Mouse (Mus musculus) gastrocnemius, adult 2 months (tissue): ENCODE measurements around the gene Fosl2. TPM values are rescaled to one million over a fixed set of nuclear protein-coding genes. Genes with fewer than 3 reads are reported as not detected.
A peak's percentile ranks its signal among the peaks of the same experiment; 100 is the strongest.

Experiments
- DNase-seq: peaks from one replicate; pipeline ENCODE4 v3.0.0; 2022
- H3K27ac ChIP-seq: fragments of 200-600 bp; 2 replicates; pipeline ENCODE4 v1.8.1; 2022; ENCODE audit warnings: mild to moderate bottlenecking
- H3K4me3 ChIP-seq: fragments of 200-600 bp; 2 replicates; pipeline ENCODE4 v1.8.1; 2022; ENCODE audit warnings: mild to moderate bottlenecking, moderate library complexity
- CTCF ChIP-seq: fragments of 200-600 bp; IDR thresholded peaks from 2 replicates; pipeline ENCODE4 v1.8.1; 2022; ENCODE audit warnings: antibody characterized with exemption, mild to moderate bottlenecking, moderate library complexity
- intact Hi-C: fragments of 180-260 bp; cut with DNase I; formaldehyde crosslinking; loops from one replicate; pipeline ENCODE4 v1.15.1; 2025
- total RNA-seq, 2 experiments: library from RNA; stranded (reverse); gene quantifications; 2 replicates each; pipeline ENCODE4 v1.2.3; 2021

Fosl2 gene
- total RNA-seq, 2 experiments from 2014 or later: 12.8 to 14.9 TPM

GRCm38 (mm10) chr5:32195857-32196609 is 60.4 kb downstream of the Fosl2 start:
- no peak for TF ChIP-seq CTCF
- intact Hi-C loops: loop anchor here (2.0 to 5.0 kb wide), 3 partner anchors 39 to 599 kb away; partner anchors contain the start of genes Babam2, Mrpl33 and Rbks
- no peak for DNase-seq
- no peak overlapping the region for H3K27ac ChIP-seq
- no peak overlapping the region for H3K4me3 ChIP-seq

- intact Hi-C loops: loop anchor here (1.0 to 5.0 kb wide), 5 partner anchors 40 to 634 kb away; partner anchors contain the start of genes Babam2, Mrpl33 and Rbks
- peak; percentile 98 for TF ChIP-seq CTCF
- H3K27ac ChIP-seq: peak overlapping the region; percentile 46; the same call in 1 of the 2 replicates
Observed at GRCm38 (mm10) chr5:32197698-32198097, 62.1 kb downstream of the Fosl2 start.

GRCm38 (mm10) chr5:32199136-32199535 is 63.5 kb downstream of the Fosl2 start:
- intact Hi-C loops: loop anchor here (2.0 to 5.0 kb wide), 3 partner anchors 42 to 502 kb away; partner anchors contain the start of genes Babam2 and Rbks
- no peak overlapping the region for H3K4me3 ChIP-seq
- H3K27ac ChIP-seq: no peak overlapping the region
- TF ChIP-seq CTCF: no peak
- no peak for DNase-seq

More at GRCm38 (mm10) chr5:32197698-32198097, 62.1 kb downstream of the Fosl2 start:
- no peak overlapping the region for H3K4me3 ChIP-seq
- DNase-seq: peak; percentile 93

- no peak for TF ChIP-seq CTCF
- Histone ChIP-seq H3K4me3 (no peak overlapping the region), H3K27ac (no peak overlapping the region)
- DNase-seq: no peak
- intact Hi-C loops: loop anchor here (2.0 to 5.0 kb wide), 3 partner anchors 42 to 502 kb away; partner anchors contain the start of genes Babam2 and Rbks
Observed at GRCm38 (mm10) chr5:32199594-32199993, 64.0 kb downstream of the Fosl2 start.

- intact Hi-C loops: no loop called here
- peak; percentile 66 for TF ChIP-seq CTCF
- no peak for DNase-seq
Observed at GRCm38 (mm10) chr5:32204653-32205052, 69.1 kb downstream of the Fosl2 start.

GRCm38 (mm10) chr5:32206726-32207125 is 71.1 kb downstream of the Fosl2 start:
- intact Hi-C loops: no loop called here
- no peak for TF ChIP-seq CTCF
- no peak overlapping the region for H3K27ac ChIP-seq
- no peak for DNase-seq
- no peak overlapping the region for H3K4me3 ChIP-seq

More at GRCm38 (mm10) chr5:32204653-32205052, 69.1 kb downstream of the Fosl2 start:
- Histone ChIP-seq H3K27ac (no peak overlapping the region), H3K4me3 (no peak overlapping the region)

Other genes with a start within 250 kb of the Fosl2 start
- 1 to 10 TPM in 1 of 2 experiments, under 1 TPM in 1; 0.97 to 1.3 TPM for gene Plb1, start 96.9 kb downstream of the Fosl2 start, total RNA-seq